ENCODE assay signal across 7 mouse cellular contexts in the genomic region with DNA sequence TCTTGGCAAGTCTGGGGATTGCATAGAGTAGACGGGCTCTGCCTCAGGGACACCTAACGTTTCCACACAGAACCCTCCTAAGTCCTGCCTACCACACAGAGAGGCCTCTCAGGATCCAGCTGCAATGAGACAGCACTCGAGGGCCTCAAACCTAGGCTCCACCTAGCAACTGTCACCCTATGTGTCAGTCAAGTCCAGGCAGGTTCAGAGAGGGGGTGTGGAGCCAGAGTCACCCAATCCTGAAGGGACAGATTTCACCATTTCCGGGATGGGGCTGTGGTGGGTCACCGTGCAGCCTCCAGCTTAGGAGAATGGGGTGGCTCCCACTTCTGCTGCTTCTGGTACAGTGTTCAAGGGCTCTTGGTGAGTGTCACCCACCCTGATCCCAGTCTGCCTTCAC. TPM values are rescaled to one million over a fixed set of nuclear protein-coding genes. Genes with fewer than 3 reads are reported as not detected.
A peak's percentile ranks its signal among the peaks of the same experiment; 100 is the strongest.
DNase-seq lines count a peak whose midpoint lies in the region; ATAC-seq and TF ChIP-seq lines count a peak whose summit lies in the region.

A gene (plus strand): TSS at position 269 of the 400 bp plus-strand sequence.

- peak; percentile 77 for ATAC-seq in stomach, embryonic 15.5 days (ENCODE audit: insufficient read depth, low FRiP score, low read depth)

- 21% methylated on average over 5 of the region's 5 CpGs for WGBS in liver, adult 2 months
- WGBS in stomach, embryonic 15.5 days = 70% methylated on average over 5 of the region's 5 CpGs

- peak within 1 kb of the TSS; percentile 91 for H3K4me2 ChIP-seq in stomach, embryonic 15.5 days

- H3K9me3 ChIP-seq in stomach, embryonic 15.5 days = no peaks in the 10 kb centered on the region

- H3K4me1 ChIP-seq in testis, adult 2 months (ENCODE audit: control insufficient read depth, insufficient read depth, low read length) = peaks cover 20% of the 10 kb centered on the region
- peaks cover 28% of the 10 kb centered on the region for H3K4me1 ChIP-seq in liver, adult 2 months (ENCODE audit: control insufficient read depth, insufficient read depth, low read length)
- H3K4me1 ChIP-seq in stomach, embryonic 15.5 days = peaks cover 27% of the 10 kb centered on the region

- DNase-seq in testis, postnatal 14 days (ENCODE audit: low spot score) = no peak
- DNase-seq in fat pad, adult 2 months (ENCODE audit: extremely low read depth, low read depth, low spot score) = peak; percentile 78
- DNase-seq in liver, adult 2 months (ENCODE audit: extremely low read depth, low read depth, low spot score) = peak; percentile 98
- DNase-seq in adrenal gland, adult 18-20 months (ENCODE audit: low spot score in 2 of 2) = no peak
- no peak for DNase-seq in MN1 (ENCODE audit: low spot score)

- TF ChIP-seq POLR2A in testis, adult 2 months (IDR thresholded peaks at IDR 0.05; ENCODE audit: control insufficient read depth, low read depth, low read length) = no peak
- peak; percentile 84; the same call in 1 of the 2 replicates for TF ChIP-seq POLR2A in liver, adult 2 months (IDR thresholded peaks at IDR 0.05; ENCODE audit: extremely low read depth, insufficient read depth, low read length)

- no peak for TF ChIP-seq CTCF in testis, adult 2 months (IDR thresholded peaks at IDR 0.05; ENCODE audit: control insufficient read depth, insufficient read depth, insufficient replicate concordance, low read depth, low read length)
- no peak for TF ChIP-seq CTCF in liver, adult 2 months (IDR thresholded peaks at IDR 0.05; ENCODE audit: low read depth, low read length)

- no peaks in the 10 kb centered on the region for H3K27me3 ChIP-seq in testis, adult 2 months (ENCODE audit: control insufficient read depth, insufficient read depth, low read length)
- no peaks in the 10 kb centered on the region for H3K27me3 ChIP-seq in liver, adult 2 months (ENCODE audit: control insufficient read depth, insufficient read depth, low read length)
- H3K27me3 ChIP-seq in stomach, embryonic 15.5 days (replicated peaks) = peaks cover 19% of the 10 kb centered on the region

- no peak within 1 kb of the TSS for H3K27ac ChIP-seq in testis, adult 2 months (ENCODE audit: control insufficient read depth, insufficient read depth, low read depth, low read length)
- peak within 1 kb of the TSS; percentile 93 for H3K27ac ChIP-seq in liver, adult 2 months (replicated peaks; ENCODE audit: insufficient read depth, low read depth, low read length)
- peak within 1 kb of the TSS; percentile 58 for H3K27ac ChIP-seq in stomach, embryonic 15.5 days

- H3K36me3 ChIP-seq in testis, adult 2 months (ENCODE audit: control insufficient read depth, insufficient read depth, low read length) = no peaks in the 10 kb centered on the region
- peaks cover 3% of the 10 kb centered on the region; the same call in 1 of the 2 replicates for H3K36me3 ChIP-seq in liver, adult 2 months (ENCODE audit: control insufficient read depth, insufficient read depth, low read length)
- peaks cover 6% of the 10 kb centered on the region for H3K36me3 ChIP-seq in stomach, embryonic 15.5 days

- H3K4me3 ChIP-seq in testis, adult 2 months (ENCODE audit: control insufficient read depth, low read depth, low read length) = peak within 1 kb of the TSS; percentile 96
- peak within 1 kb of the TSS; percentile 82 for H3K4me3 ChIP-seq in liver, adult 2 months (ENCODE audit: insufficient read depth, low read depth, low read length)
- peak within 1 kb of the TSS; percentile 95 for H3K4me3 ChIP-seq in stomach, embryonic 15.5 days (replicated peaks)

- peaks cover 18% of the 10 kb centered on the region; the same call in 1 of the 2 replicates for H3K79me2 ChIP-seq in liver, adult 2 months (ENCODE audit: control insufficient read depth, insufficient read depth, low read length)

- peak within 1 kb of the TSS; percentile 73 for H3K9ac ChIP-seq in liver, adult 2 months (ENCODE audit: low read depth, low read length)
- H3K9ac ChIP-seq in stomach, embryonic 15.5 days = peak within 1 kb of the TSS; percentile 98

RNA-seq across cellular contexts. Expression of the gene that starts here (rescaled TPM):
- polyA plus RNA-seq in testis, adult 2 months (2012; rRNA removed) = 0.59 and 0.90 TPM in 2 replicates
- total RNA-seq in liver, adult 2 months (2014; rRNA removed) = 143 and 177 TPM in 2 replicates
- 203 and 264 TPM in 2 replicates for polyA plus RNA-seq in liver, adult 2 months (2012; rRNA removed)
- polyA plus RNA-seq in stomach, embryonic 15.5 days (2015; fragmentation: Nextera tagmentation; extraction: Ambion mirVana) = 5.2 and 7.9 TPM in 2 replicates
- total RNA-seq in adrenal gland, adult 18-20 months (2021) = under 1 TPM in 1 of 2 experiments, not detected in 1; 0.23 TPM

Comparison
In these comparisons a context has a peak if more than half of its experiments do, and no peak if none do; other contexts are left out.
1. RNA of the gene that starts here (total RNA-seq): 143 to 177 TPM in liver, adult 2 months; 0.23 TPM in adrenal gland, adult 18-20 months; every median in the first group is over 100 times any median in the second.
2. RNA of the gene that starts here (polyA plus RNA-seq): 203 to 264 TPM in liver, adult 2 months; 5.2 to 7.9 TPM in stomach, embryonic 15.5 days and 0.59 to 0.90 TPM in testis, adult 2 months; every median in the first group is over 10 times any median in the second.
3. DNase-seq: peak in fat pad, adult 2 months (single experiment) and liver, adult 2 months (single experiment); none in testis, postnatal 14 days (single experiment), adrenal gland, adult 18-20 months (0 of 2) and MN1 (single experiment).
4. Peak in every context shown above with its lines, with median percentiles within 50 percentile points of each other: H3K4me3 ChIP-seq.